Mouse (Mus musculus) myocyte (in vitro differentiated cells): Measurements from ENCODE around the gene Cdc6. TPM values are rescaled to one million over a fixed set of nuclear protein-coding genes. Genes with fewer than 3 reads are reported as not detected.

Experiments used
- H3K27me3 ChIP-seq: one replicate; pipeline ENCODE4 v1.6.1; 2011; ENCODE audit not compliant: control insufficient read depth, insufficient read depth, insufficient read length
- H3K36me3 ChIP-seq: one replicate; pipeline ENCODE4 v1.6.1; 2011; ENCODE audit not compliant: control insufficient read depth, insufficient read depth
- H3K4me2 ChIP-seq: one replicate; pipeline ENCODE4 v1.6.1; 2011; ENCODE audit warnings: low read depth, control low read depth
- H3K4me3 ChIP-seq: one replicate; pipeline ENCODE4 v1.5.1; 2011; ENCODE audit warnings: mild to moderate bottlenecking, control low read depth, moderate library complexity
- H3K79me2 ChIP-seq: one replicate; pipeline ENCODE4 v1.6.1; 2011; ENCODE audit not compliant: control insufficient read depth, insufficient read depth
- H3ac ChIP-seq: one replicate; pipeline ENCODE4 v1.6.1; 2011; ENCODE audit not compliant: control insufficient read depth, insufficient read length
- CEBPB ChIP-seq: IDR thresholded peaks from 2 replicates; pipeline ENCODE4 v1.6.1; 2011; ENCODE audit warnings: mild to moderate bottlenecking, moderate library complexity; ENCODE audit not compliant: poor library complexity, insufficient read depth, severe bottlenecking
- E2F4 ChIP-seq: IDR thresholded peaks from one replicate; pipeline ENCODE4 v1.6.1; 2011; ENCODE audit warnings: mild to moderate bottlenecking, control low read depth, moderate library complexity; ENCODE audit not compliant: insufficient read depth
- MAX ChIP-seq: IDR thresholded peaks from one replicate; pipeline ENCODE4 v1.6.1; 2011; ENCODE audit warnings: low read depth, mild to moderate bottlenecking, control low read depth
- MYOD1 ChIP-seq, 3 experiments: IDR thresholded peaks; one replicate each; pipeline ENCODE4 v1.6.1; 2011; ENCODE audit warnings: control low read depth in 2 of 3, low read depth in 2 of 3, mild to moderate bottlenecking in 2 of 3, moderate library complexity in 1 of 3; ENCODE audit not compliant: insufficient read length in 2 of 3, control insufficient read depth in 1 of 3
- MYOG ChIP-seq, 3 experiments: IDR thresholded peaks; one replicate each; pipeline ENCODE4 v1.6.1; 2011; ENCODE audit warnings: control low read depth in 2 of 3, low read depth in 2 of 3, mild to moderate bottlenecking in 2 of 3; ENCODE audit not compliant: insufficient read length in 2 of 3, control insufficient read depth in 1 of 3, insufficient read depth in 1 of 3
- POLR2A ChIP-seq: IDR thresholded peaks from one replicate; pipeline ENCODE4 v1.6.1; 2011; ENCODE audit warnings: low read depth, mild to moderate bottlenecking, control low read depth, moderate library complexity; ENCODE audit not compliant: insufficient read length
- POLR2AphosphoS2 ChIP-seq: IDR thresholded peaks from one replicate; pipeline ENCODE4 v1.6.1; 2011; ENCODE audit warnings: low read depth, control low read depth; ENCODE audit not compliant: insufficient read length
- REST ChIP-seq: IDR thresholded peaks from one replicate; pipeline ENCODE4 v1.6.1; 2011; ENCODE audit warnings: mild to moderate bottlenecking, control low read depth, moderate library complexity; ENCODE audit not compliant: insufficient read depth, insufficient read length
- SRF ChIP-seq: IDR thresholded peaks from one replicate; pipeline ENCODE4 v1.6.1; 2011; ENCODE audit warnings: low read depth; ENCODE audit not compliant: control insufficient read depth, insufficient read length
- TCF12 ChIP-seq: IDR thresholded peaks from one replicate; pipeline ENCODE4 v1.6.1; 2011; ENCODE audit warnings: mild to moderate bottlenecking, control low read depth; ENCODE audit not compliant: poor library complexity, insufficient read depth, severe bottlenecking
- TCF3 ChIP-seq: IDR thresholded peaks from one replicate; pipeline ENCODE4 v1.6.1; 2011; ENCODE audit warnings: low read depth, control low read depth; ENCODE audit not compliant: insufficient read length
- USF1 ChIP-seq: IDR thresholded peaks from one replicate; pipeline ENCODE4 v1.6.1; 2011; ENCODE audit warnings: low read depth, mild to moderate bottlenecking, control low read depth, moderate library complexity
- polyA plus RNA-seq: library from polyadenylated mRNA; unstranded; fragments of >200 nt; fragmentation: generic; extraction: Trizol; gene quantifications from one replicate; pipeline ENCODE4 v1.2.1, GENCODE M21; 2012; ENCODE audit warnings: missing spikeins

Cdc6 gene
- polyA plus RNA-seq, 1 experiment, result 2.6 TPM

- TF ChIP-seq MYOG (IDR thresholded peaks at IDR 0.05; ENCODE audit: control insufficient read depth in 1 of 3, insufficient read depth in 1 of 3, insufficient read length in 2 of 3, low read depth in 2 of 3) (peak in 1 of 3 experiments; percentile 64), CEBPB (no peak), POLR2AphosphoS2 (peak; percentile 52), POLR2A (peak; percentile 51)
- peak overlapping the region; percentile 73 for H3ac ChIP-seq
- peak overlapping the region; percentile 73 for H3K4me3 ChIP-seq
- no peaks in the 10 kb centered on the region for H3K27me3 ChIP-seq
- H3K79me2 ChIP-seq, result peaks cover 36% of the 10 kb centered on the region
- peak overlapping the region; percentile 96 for H3K4me2 ChIP-seq
- no peaks in the 10 kb centered on the region for H3K36me3 ChIP-seq
Observed at GRCm38 (mm10) chr11:98937914-98938694, 30.5 kb downstream of the Cdc6 start.

- H3K79me2 ChIP-seq, result peaks cover 41% of the 10 kb centered on the region
- H3K4me2 ChIP-seq, result peak overlapping the region; percentile 96
- peak overlapping the region; percentile 73 for H3ac ChIP-seq
- TF ChIP-seq POLR2AphosphoS2 (peak; percentile 49), TCF12 (no peak), E2F4 (no peak)
- no peaks in the 10 kb centered on the region for H3K36me3 ChIP-seq
- no peaks in the 10 kb centered on the region for H3K27me3 ChIP-seq
- H3K4me3 ChIP-seq, result peak overlapping the region; percentile 73
Observed at GRCm38 (mm10) chr11:98938701-98939083, 31.1 kb downstream of the Cdc6 start.

GRCm38 (mm10) chr11:98939084-98939952 lies 31.7 kb downstream of the Cdc6 start:
- peak overlapping the region; percentile 96 for H3K4me2 ChIP-seq
- no peaks in the 10 kb centered on the region for H3K27me3 ChIP-seq
- H3K79me2 ChIP-seq, result peaks cover 47% of the 10 kb centered on the region
- H3ac ChIP-seq, result peak overlapping the region; percentile 73
- peak overlapping the region; percentile 73 for H3K4me3 ChIP-seq
- no peaks in the 10 kb centered on the region for H3K36me3 ChIP-seq
- no peak for TF ChIP-seq E2F4
- no peak for TF ChIP-seq SRF
- TF ChIP-seq POLR2AphosphoS2, result peak; percentile 74
- no peak for TF ChIP-seq REST
- TF ChIP-seq MYOD1 (IDR thresholded peaks at IDR 0.05; ENCODE audit: control insufficient read depth in 1 of 3, insufficient read length in 2 of 3, low read depth in 2 of 3), result peak in 2 of 3 experiments; percentile 23 to 52
- no peak for TF ChIP-seq CEBPB
- TF ChIP-seq USF1, result no peak
- no peak for TF ChIP-seq TCF3
- peak in 1 of 3 experiments; percentile 50 for TF ChIP-seq MYOG (IDR thresholded peaks at IDR 0.05; ENCODE audit: control insufficient read depth in 1 of 3, insufficient read depth in 1 of 3, insufficient read length in 2 of 3, low read depth in 2 of 3)
- TF ChIP-seq MAX, result no peak
- TF ChIP-seq POLR2A, result no peak
- no peak for TF ChIP-seq TCF12

GRCm38 (mm10) chr11:98939953-98940641 lies 32.5 kb downstream of the Cdc6 start:
- TF ChIP-seq POLR2AphosphoS2 (peak; percentile 59), MAX (no peak), MYOG (IDR thresholded peaks at IDR 0.05; ENCODE audit: control insufficient read depth in 1 of 3, insufficient read depth in 1 of 3, insufficient read length in 2 of 3, low read depth in 2 of 3) (peak in 1 of 3 experiments; percentile 38), E2F4 (no peak), CEBPB (no peak), SRF (no peak), TCF3 (no peak), MYOD1 (IDR thresholded peaks at IDR 0.05; ENCODE audit: control insufficient read depth in 1 of 3, insufficient read length in 2 of 3, low read depth in 2 of 3) (peak in 1 of 3 experiments; percentile 21), POLR2A (peak; percentile 24), REST (no peak), TCF12 (no peak), USF1 (no peak)
- Histone ChIP-seq H3K27me3 (no peaks in the 10 kb centered on the region), H3K36me3 (no peaks in the 10 kb centered on the region), H3K4me2 (peak overlapping the region; percentile 96), H3K4me3 (peak overlapping the region; percentile 73), H3ac (no peak overlapping the region), H3K79me2 (peaks cover 55% of the 10 kb centered on the region)
